Mouse (Mus musculus): Measurements from ENCODE around the gene Gm3233. TPM values are rescaled to one million over a fixed set of nuclear protein-coding genes. Genes with fewer than 3 reads are reported as not detected.
"Not testable (repeated sequence)": the region's sequence is repeated elsewhere in the genome, so short reads cannot be mapped to it uniquely, and the experiment has no call there.

The Gm3233 gene
- polyA plus RNA-seq, 1 experiment from 2014 or later: not detected

GRCm38 (mm10) chr10:77782442-77782841 is 23.0 kb upstream of the Gm3233 start, which contains the start of gene Gm3250:
Gene Gm3250 (minus strand): TSS chr10:77782542.
- ATAC-seq; H3K4me2 ChIP-seq (ENCODE audit: low read length); H3K4me3 ChIP-seq (ENCODE audit: low read depth, low read length); H3K9ac ChIP-seq (ENCODE audit: low read depth, low read length); H3K27me3 ChIP-seq (ENCODE audit: control insufficient read depth, insufficient read depth, low read depth, low read length); H3K36me3 ChIP-seq (ENCODE audit: control insufficient read depth, insufficient read depth, low read length); H3K27ac ChIP-seq (ENCODE audit: low read length); H3K4me1 ChIP-seq (ENCODE audit: control insufficient read depth, insufficient read depth, low read length); H3K9me3 ChIP-seq (replicated peaks; ENCODE audit: control insufficient read depth, low read length, poor library complexity, severe bottlenecking): not testable (repeated sequence)
- no CpG with 5 or more reads among the region's 1 CpGs for WGBS

DNA sequence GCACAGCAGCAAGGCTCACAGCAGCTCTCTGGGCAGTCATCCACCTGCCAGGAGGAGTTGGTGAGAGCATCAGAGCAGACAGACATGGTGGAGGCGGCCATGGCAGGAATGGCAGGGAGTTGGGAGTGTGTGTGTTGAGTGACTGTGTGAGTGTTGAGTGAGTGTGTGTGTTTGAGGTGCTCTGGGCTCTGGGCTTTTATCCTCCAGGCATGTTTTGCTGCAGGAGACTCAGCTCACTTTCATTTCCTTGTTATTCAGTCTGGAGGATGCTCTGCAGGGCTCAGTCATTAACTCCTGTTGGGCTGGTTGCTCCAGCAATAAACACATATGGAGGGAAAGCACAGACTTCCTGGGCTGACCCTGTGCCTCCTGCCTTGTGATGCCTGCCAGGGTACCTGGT is 17.4 kb upstream of the Gm3233 start, which contains the start of gene Gm7138:
TSS of gene Gm7138 (minus strand) at position 101 of the 400 bp plus-strand sequence.
- H3K4me1 ChIP-seq (ENCODE audit: control insufficient read depth, insufficient read depth, low read length); H3K9me3 ChIP-seq (replicated peaks; ENCODE audit: control insufficient read depth, low read length, poor library complexity, severe bottlenecking); H3K4me2 ChIP-seq (ENCODE audit: low read length); H3K27ac ChIP-seq (ENCODE audit: low read length); H3K4me3 ChIP-seq (ENCODE audit: low read depth, low read length); H3K9ac ChIP-seq (ENCODE audit: low read depth, low read length); H3K27me3 ChIP-seq (ENCODE audit: control insufficient read depth, insufficient read depth, low read depth, low read length); H3K36me3 ChIP-seq (ENCODE audit: control insufficient read depth, insufficient read depth, low read length); ATAC-seq: not testable (repeated sequence)
- 43% methylated on average over 1 of the region's 1 CpGs for WGBS

DNA sequence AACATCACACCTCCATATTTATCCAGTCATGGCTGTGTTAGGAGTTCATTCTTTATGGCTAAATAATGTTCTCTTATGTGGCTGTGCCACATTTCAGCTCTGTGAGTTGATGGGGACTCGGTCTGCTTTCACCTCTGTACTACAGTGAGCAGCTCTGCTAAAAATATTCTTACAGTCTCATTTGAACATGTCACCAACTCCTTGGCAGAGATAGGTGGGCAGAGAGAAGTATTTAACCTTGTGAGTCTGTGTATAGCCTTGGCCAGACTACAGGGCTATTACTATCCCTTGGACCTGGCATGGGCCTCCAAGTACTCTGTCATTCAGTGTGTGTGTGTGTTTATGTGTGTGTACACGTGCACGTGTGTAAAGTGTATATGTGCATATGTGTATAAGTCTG is 12.7 kb upstream of the Gm3233 start:
- H3K4me2 ChIP-seq (ENCODE audit: low read length); H3K36me3 ChIP-seq (ENCODE audit: control insufficient read depth, insufficient read depth, low read length); H3K9me3 ChIP-seq (replicated peaks; ENCODE audit: control insufficient read depth, low read length, poor library complexity, severe bottlenecking); H3K27me3 ChIP-seq (ENCODE audit: control insufficient read depth, insufficient read depth, low read depth, low read length); H3K4me1 ChIP-seq (ENCODE audit: control insufficient read depth, insufficient read depth, low read length); H3K4me3 ChIP-seq (ENCODE audit: low read depth, low read length); H3K27ac ChIP-seq (ENCODE audit: low read length); H3K9ac ChIP-seq (ENCODE audit: low read depth, low read length); ATAC-seq: not testable (repeated sequence)
- WGBS: 82% methylated on average over 1 of the region's 3 CpGs

- H3K4me3 ChIP-seq (ENCODE audit: low read depth, low read length); H3K27ac ChIP-seq (ENCODE audit: low read length); H3K9ac ChIP-seq (ENCODE audit: low read depth, low read length); H3K27me3 ChIP-seq (ENCODE audit: control insufficient read depth, insufficient read depth, low read depth, low read length); H3K36me3 ChIP-seq (ENCODE audit: control insufficient read depth, insufficient read depth, low read length); H3K4me2 ChIP-seq (ENCODE audit: low read length); H3K4me1 ChIP-seq (ENCODE audit: control insufficient read depth, insufficient read depth, low read length); H3K9me3 ChIP-seq (replicated peaks; ENCODE audit: control insufficient read depth, low read length, poor library complexity, severe bottlenecking); ATAC-seq: not testable (repeated sequence)
- WGBS: 100% methylated on average over 1 of the region's 1 CpGs
Observed at GRCm38 (mm10) chr10:77771225-77771624, 11.7 kb upstream of the Gm3233 start, which contains the start of gene Gm3238. Gene Gm3238 (minus strand): TSS chr10:77771325.

- H3K4me2 ChIP-seq (ENCODE audit: low read length): no peak overlapping the region
- H3K27me3 ChIP-seq (ENCODE audit: control insufficient read depth, insufficient read depth, low read depth, low read length): no peaks in the 10 kb centered on the region
- no peak for ATAC-seq
- no peaks in the 10 kb centered on the region for H3K4me1 ChIP-seq (ENCODE audit: control insufficient read depth, insufficient read depth, low read length)
- H3K36me3 ChIP-seq (ENCODE audit: control insufficient read depth, insufficient read depth, low read length): no peaks in the 10 kb centered on the region
- no peak overlapping the region for H3K4me3 ChIP-seq (ENCODE audit: low read depth, low read length)
- H3K9ac ChIP-seq (ENCODE audit: low read depth, low read length): no peak overlapping the region
- 91% methylated on average over 1 of the region's 1 CpGs for WGBS
- no peaks in the 10 kb centered on the region for H3K9me3 ChIP-seq (replicated peaks; ENCODE audit: control insufficient read depth, low read length, poor library complexity, severe bottlenecking)
- H3K27ac ChIP-seq (ENCODE audit: low read length): no peak overlapping the region
Observed at GRCm38 (mm10) chr10:77769727-77770126, 10.2 kb upstream of the Gm3233 start.

DNA sequence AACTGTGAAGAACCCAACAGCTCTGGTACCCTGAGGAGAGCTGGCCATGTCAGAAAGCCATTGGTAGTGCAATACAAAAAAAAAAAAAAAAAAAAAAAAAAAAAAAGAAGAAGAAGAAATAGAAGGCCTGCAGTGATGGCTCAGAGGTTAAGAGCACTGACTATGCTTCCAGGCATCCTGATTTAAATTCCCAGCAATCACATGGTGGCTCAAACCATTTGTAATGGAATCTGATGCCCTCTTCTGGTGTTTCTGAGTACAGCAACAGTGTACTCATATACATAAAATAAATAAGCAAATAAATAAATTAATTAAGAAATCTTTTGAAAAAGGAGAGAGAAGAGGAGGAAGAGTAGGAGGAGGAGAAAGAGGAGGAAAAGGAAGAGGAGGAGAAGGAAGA is 6.0 kb downstream of the Gm3233 start:
- H3K9ac ChIP-seq (ENCODE audit: low read depth, low read length): no peak overlapping the region
- no peak overlapping the region for H3K27ac ChIP-seq (ENCODE audit: low read length)
- no peaks in the 10 kb centered on the region for H3K27me3 ChIP-seq (ENCODE audit: control insufficient read depth, insufficient read depth, low read depth, low read length)
- no peaks in the 10 kb centered on the region for H3K9me3 ChIP-seq (replicated peaks; ENCODE audit: control insufficient read depth, low read length, poor library complexity, severe bottlenecking)
- H3K4me2 ChIP-seq (ENCODE audit: low read length): no peak overlapping the region
- no peak for ATAC-seq
- no peak overlapping the region for H3K4me3 ChIP-seq (ENCODE audit: low read depth, low read length)
- no peaks in the 10 kb centered on the region for H3K36me3 ChIP-seq (ENCODE audit: control insufficient read depth, insufficient read depth, low read length)
- no peaks in the 10 kb centered on the region for H3K4me1 ChIP-seq (ENCODE audit: control insufficient read depth, insufficient read depth, low read length)

DNA sequence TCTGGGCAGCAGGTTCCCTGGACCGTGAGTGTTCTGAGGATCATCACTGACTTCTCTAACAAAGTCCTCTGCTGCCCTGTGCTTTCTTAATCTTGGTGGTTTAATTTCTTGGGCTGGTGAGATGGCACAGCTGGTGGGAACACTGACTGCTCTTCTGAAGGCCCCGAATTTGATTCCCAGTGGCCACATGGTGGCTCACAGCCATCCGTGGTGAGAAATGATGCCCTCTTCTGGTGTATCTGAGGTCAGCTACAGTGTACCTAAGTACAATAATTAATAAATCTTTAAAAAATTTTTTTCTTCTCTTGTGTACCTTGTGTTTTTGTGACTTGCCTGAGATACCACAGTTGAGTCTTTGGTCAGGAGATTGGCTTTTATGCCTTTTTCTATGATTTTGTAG is 7.2 kb downstream of the Gm3233 start:
- not testable (repeated sequence) for H3K27ac ChIP-seq (ENCODE audit: low read length); H3K27me3 ChIP-seq (ENCODE audit: control insufficient read depth, insufficient read depth, low read depth, low read length); H3K4me1 ChIP-seq (ENCODE audit: control insufficient read depth, insufficient read depth, low read length); H3K9me3 ChIP-seq (replicated peaks; ENCODE audit: control insufficient read depth, low read length, poor library complexity, severe bottlenecking); H3K4me3 ChIP-seq (ENCODE audit: low read depth, low read length); ATAC-seq; H3K9ac ChIP-seq (ENCODE audit: low read depth, low read length); H3K4me2 ChIP-seq (ENCODE audit: low read length); H3K36me3 ChIP-seq (ENCODE audit: control insufficient read depth, insufficient read depth, low read length)
- 65% methylated on average over 3 of the region's 3 CpGs for WGBS

DNA sequence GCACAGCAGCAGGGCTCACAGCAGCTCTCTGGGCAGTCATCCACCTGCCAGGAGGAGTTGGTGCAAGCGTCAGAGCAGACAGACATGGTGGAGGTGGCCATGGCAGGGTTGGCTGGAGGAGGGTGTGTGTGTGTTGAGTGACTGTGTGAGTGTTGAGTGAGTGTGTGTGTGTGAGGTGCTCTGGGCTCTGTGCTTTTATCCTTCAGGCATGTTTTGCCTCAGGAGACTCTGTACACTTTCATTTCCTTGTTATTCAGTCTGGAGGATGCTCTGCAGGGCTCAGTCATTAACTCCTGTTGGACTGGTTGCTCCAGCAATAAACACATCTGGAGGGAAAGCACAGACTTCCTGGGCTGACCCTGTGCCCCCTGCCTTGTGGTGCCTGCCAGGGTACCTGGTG is 8.2 kb downstream of the Gm3233 start, which contains the start of gene Gm9736:
TSS of gene Gm9736 (minus strand) at position 101 of the 400 bp plus-strand sequence.
- not testable (repeated sequence) for H3K27ac ChIP-seq (ENCODE audit: low read length); H3K27me3 ChIP-seq (ENCODE audit: control insufficient read depth, insufficient read depth, low read depth, low read length); H3K9me3 ChIP-seq (replicated peaks; ENCODE audit: control insufficient read depth, low read length, poor library complexity, severe bottlenecking); H3K9ac ChIP-seq (ENCODE audit: low read depth, low read length); H3K4me1 ChIP-seq (ENCODE audit: control insufficient read depth, insufficient read depth, low read length); ATAC-seq; H3K4me2 ChIP-seq (ENCODE audit: low read length); H3K4me3 ChIP-seq (ENCODE audit: low read depth, low read length); H3K36me3 ChIP-seq (ENCODE audit: control insufficient read depth, insufficient read depth, low read length)
- 89% methylated on average over 1 of the region's 1 CpGs for WGBS

- not testable (repeated sequence) for ATAC-seq; H3K36me3 ChIP-seq (ENCODE audit: control insufficient read depth, insufficient read depth, low read length); H3K4me1 ChIP-seq (ENCODE audit: control insufficient read depth, insufficient read depth, low read length); H3K27me3 ChIP-seq (ENCODE audit: control insufficient read depth, insufficient read depth, low read depth, low read length); H3K27ac ChIP-seq (ENCODE audit: low read length); H3K4me2 ChIP-seq (ENCODE audit: low read length); H3K9me3 ChIP-seq (replicated peaks; ENCODE audit: control insufficient read depth, low read length, poor library complexity, severe bottlenecking); H3K4me3 ChIP-seq (ENCODE audit: low read depth, low read length); H3K9ac ChIP-seq (ENCODE audit: low read depth, low read length)
- 88% methylated on average over 1 of the region's 1 CpGs for WGBS
Observed at GRCm38 (mm10) chr10:77750686-77751085, 8.8 kb downstream of the Gm3233 start.

Measured in midbrain, embryonic 16.5 days (tissue).